ENCODE assay signal across 8 mouse cellular contexts in the genomic region with DNA sequence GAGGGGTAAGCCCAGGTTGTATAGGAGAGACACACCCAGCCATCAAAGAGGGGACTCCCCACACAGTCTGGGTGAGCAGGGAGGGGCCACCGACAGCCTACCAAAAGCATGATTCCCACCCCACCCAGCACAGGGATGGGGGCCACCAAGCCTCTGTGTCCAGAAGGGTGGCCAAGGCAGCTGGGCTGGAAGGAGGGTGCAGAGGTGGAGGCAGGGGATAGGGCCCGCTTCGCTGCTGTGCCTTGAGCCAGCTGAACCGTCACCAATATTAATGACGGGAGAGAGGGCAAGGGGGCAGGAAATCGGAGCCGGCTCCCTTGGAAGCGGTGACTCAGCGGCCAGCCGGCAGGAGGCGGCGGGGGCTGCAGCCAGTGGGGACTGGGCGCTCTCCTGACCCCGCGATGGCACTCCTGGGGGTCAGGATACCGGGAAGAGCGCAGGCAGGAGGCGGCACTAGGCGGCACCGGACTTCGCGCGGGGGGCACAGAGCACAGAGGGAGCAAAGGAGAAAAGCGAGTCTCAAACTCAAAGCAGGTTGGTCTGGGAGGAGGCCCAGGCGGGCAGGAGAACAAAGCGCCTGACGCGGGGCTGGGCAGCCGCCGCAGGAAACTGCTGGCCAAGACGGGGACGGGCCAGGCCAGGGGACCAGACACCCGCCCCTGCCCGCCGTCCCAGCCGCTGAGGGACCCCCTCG. TPM values are rescaled to one million over a fixed set of nuclear protein-coding genes. Genes with fewer than 3 reads are reported as not detected.
DNase-seq lines count a peak whose midpoint lies in the region; ATAC-seq lines count a peak whose summit lies in the region.

No protein-coding gene starts in this region.

- peak overlapping the region; percentile 64 for H3K4me2 ChIP-seq in lung, embryonic 16.5 days (ENCODE audit: low read depth, low read length)

- H3K36me3 ChIP-seq in lung, embryonic 16.5 days (ENCODE audit: control insufficient read depth, insufficient read depth, low read length) = no peaks in the 10 kb centered on the region

- peak overlapping the region; percentile 41 for H3K4me3 ChIP-seq in lung, embryonic 16.5 days (ENCODE audit: low read length)

- DNase-seq in lung, postnatal 36 days = no peak
- DNase-seq in heart, adult 18-20 months = peak; percentile 23 to 34
- peak; percentile 76 for DNase-seq in kidney, adult 11 months
- DNase-seq in lung, postnatal 14 days = peak; percentile 39
- no peak for DNase-seq in right cerebral cortex, postnatal 10 days (ENCODE audit: low spot score in 2 of 2)
- no peak for DNase-seq in layer of hippocampus, postnatal 14 days (ENCODE audit: low spot score in 2 of 2)

- H3K27ac ChIP-seq in lung, embryonic 16.5 days (ENCODE audit: low read length) = no peak overlapping the region

- H3K9me3 ChIP-seq in lung, embryonic 16.5 days (ENCODE audit: control insufficient read depth, low read length) = no peaks in the 10 kb centered on the region

- WGBS in lung, embryonic 16.5 days = 2% methylated on average over 37 of the region's 37 CpGs

- peaks cover 4% of the 10 kb centered on the region; the same call in 1 of the 2 replicates for H3K4me1 ChIP-seq in lung, embryonic 16.5 days (replicated peaks; ENCODE audit: control insufficient read depth, insufficient read depth, low read length)

- H3K27me3 ChIP-seq in lung, embryonic 16.5 days (ENCODE audit: control insufficient read depth, insufficient read depth, low read depth, low read length) = 0 out of 2 replicates have a peak, but pooled peaks cover 3% of the 10 kb centered on the region

- peak; percentile 76 for ATAC-seq in lung, embryonic 16.5 days (ENCODE audit: low read depth)
- no peak for ATAC-seq in megakaryocyte-erythroid progenitor cell, adult 5-6 weeks (replicated peaks; ENCODE audit: low FRiP score, low TSS enrichment, poor library complexity, severe bottlenecking)

- peak overlapping the region; percentile 53 for H3K9ac ChIP-seq in lung, embryonic 16.5 days (ENCODE audit: low read length)

RNA-seq across cellular contexts. Expression of a gene that starts 24.5 kb away (rescaled TPM):
- polyA plus RNA-seq in lung, embryonic 16.5 days (2015; fragmentation: Nextera tagmentation; extraction: Ambion mirVana) = 10.8 and 11.3 TPM in 2 replicates
- total RNA-seq in heart, adult 18-20 months (2021) = 1 to 10 TPM; 3.8 to 4.1 TPM
- total RNA-seq in megakaryocyte-erythroid progenitor cell, adult 5-6 weeks (2014; fragmentation: Nextera tagmentation) = not detected in 2 replicates
- not detected in 2 replicates for total RNA-seq in megakaryocyte-erythroid progenitor cell, adult 5-6 weeks (2017)
- total RNA-seq in layer of hippocampus, postnatal 14 days (2021) = 1 to 10 TPM; 5.6 to 6.2 TPM

RNA-seq across cellular contexts. Expression of a gene that starts 40.3 kb away (rescaled TPM):
- polyA plus RNA-seq in lung, embryonic 16.5 days (2015; fragmentation: Nextera tagmentation; extraction: Ambion mirVana) = 736 and 786 TPM in 2 replicates
- 100 to 1,000 TPM; 151 to 158 TPM for total RNA-seq in heart, adult 18-20 months (2021)
- total RNA-seq in megakaryocyte-erythroid progenitor cell, adult 5-6 weeks (2014; fragmentation: Nextera tagmentation) = 3,299 and 3,437 TPM in 2 replicates
- total RNA-seq in megakaryocyte-erythroid progenitor cell, adult 5-6 weeks (2017) = 6,261 and 6,441 TPM in 2 replicates
- total RNA-seq in layer of hippocampus, postnatal 14 days (2021) = 100 to 1,000 TPM; 176 to 188 TPM

Comparison
In these comparisons a context has a peak if more than half of its experiments do, and no peak if none do; other contexts are left out.
1. DNase-seq: peak in heart, adult 18-20 months (2 of 2), kidney, adult 11 months (single experiment) and lung, postnatal 14 days (single experiment); none in lung, postnatal 36 days (single experiment), right cerebral cortex, postnatal 10 days (0 of 2) and layer of hippocampus, postnatal 14 days (0 of 2).
2. RNA of a gene that starts 24.5 kb away (total RNA-seq): 5.6 to 6.2 TPM in layer of hippocampus, postnatal 14 days and 3.8 to 4.1 TPM in heart, adult 18-20 months; not detected in megakaryocyte-erythroid progenitor cell, adult 5-6 weeks; every median in the first group is over 4 times any median in the second.
3. RNA of a gene that starts 40.3 kb away (total RNA-seq): 3,299 to 6,441 TPM in megakaryocyte-erythroid progenitor cell, adult 5-6 weeks; 176 to 188 TPM in layer of hippocampus, postnatal 14 days and 151 to 158 TPM in heart, adult 18-20 months; every median in the first group is over 10 times any median in the second.